Mouse (Mus musculus) liver, adult 2 months (tissue): Measurements from ENCODE around the gene Sipa1l1. TPM values are rescaled to one million over a fixed set of nuclear protein-coding genes. Genes with fewer than 3 reads are reported as not detected.

Source experiments
- DNase-seq: peaks from one replicate; pipeline ENCODE4 v3.0.0-alpha.2; 2011; ENCODE audit warnings: low read depth, low spot score; ENCODE audit errors: extremely low read depth
- H3K27ac ChIP-seq: fragments of 200-500 bp; replicated peaks from 2 replicates; pipeline ENCODE4 v1.5.1; 2012; ENCODE audit warnings: low read depth, mild to moderate bottlenecking, control low read depth, inconsistent platforms, low read length; ENCODE audit not compliant: insufficient read depth
- H3K27me3 ChIP-seq: fragments of 200-500 bp; 2 replicates; pipeline ENCODE4 v1.6.1; 2012; ENCODE audit warnings: mild to moderate bottlenecking, moderate library complexity, low read length, inconsistent platforms; ENCODE audit not compliant: control insufficient read depth, insufficient read depth
- H3K36me3 ChIP-seq: fragments of 200-500 bp; 2 replicates; pipeline ENCODE4 v1.6.1; 2012; ENCODE audit warnings: low read length, inconsistent platforms; ENCODE audit not compliant: control insufficient read depth, insufficient read depth
- H3K4me1 ChIP-seq: fragments of 200-500 bp; 2 replicates; pipeline ENCODE4 v1.6.1; 2011; ENCODE audit warnings: low read length; ENCODE audit not compliant: control insufficient read depth, insufficient read depth
- H3K4me3 ChIP-seq: fragments of 200-500 bp; 2 replicates; pipeline ENCODE4 v1.5.1; 2011; ENCODE audit warnings: low read depth, mild to moderate bottlenecking, control low read depth, low read length, moderate library complexity; ENCODE audit not compliant: insufficient read depth
- H3K79me2 ChIP-seq: fragments of 200-500 bp; 2 replicates; pipeline ENCODE4 v1.6.1; 2012; ENCODE audit warnings: inconsistent platforms, mild to moderate bottlenecking, low read length, moderate library complexity; ENCODE audit not compliant: control insufficient read depth, insufficient read depth
- H3K9ac ChIP-seq: fragments of 200-500 bp; 2 replicates; pipeline ENCODE4 v1.6.1; 2012; ENCODE audit warnings: low read depth, mild to moderate bottlenecking, control low read depth, inconsistent platforms, low read length
- CTCF ChIP-seq: fragments of 200-500 bp; IDR thresholded peaks from 2 replicates; pipeline ENCODE4 v1.5.1; 2011; ENCODE audit warnings: low read depth, low read length, control low read depth
- POLR2A ChIP-seq: fragments of 200-500 bp; IDR thresholded peaks from 2 replicates; pipeline ENCODE4 v1.6.1; 2011; ENCODE audit warnings: low read length, control low read depth; ENCODE audit not compliant: insufficient read depth; ENCODE audit errors: extremely low read depth
- WGBS: fragments of 180-500 bp; shearing (Covaris S2); methylation state at CpG from one replicate; pipeline ENCODE4 v1.1.7; 2018; 5-methylcytosine and 5-hydroxymethylcytosine counted together
- polyA plus RNA-seq: library from polyadenylated mRNA; depleted of rRNA; stranded (reverse); fragments of >200 nt; gene quantifications from 2 replicates; pipeline ENCODE4 v1.2.3, GENCODE M21; 2012
- total RNA-seq: library from RNA; depleted of rRNA; stranded (reverse); fragments of >200 nt; gene quantifications from 2 replicates; pipeline ENCODE4 v1.2.3, GENCODE M21; 2014

The Sipa1l1 gene
- total and polyA plus RNA-seq, 2 experiments, result 10.3 to 13.7 TPM

DNA sequence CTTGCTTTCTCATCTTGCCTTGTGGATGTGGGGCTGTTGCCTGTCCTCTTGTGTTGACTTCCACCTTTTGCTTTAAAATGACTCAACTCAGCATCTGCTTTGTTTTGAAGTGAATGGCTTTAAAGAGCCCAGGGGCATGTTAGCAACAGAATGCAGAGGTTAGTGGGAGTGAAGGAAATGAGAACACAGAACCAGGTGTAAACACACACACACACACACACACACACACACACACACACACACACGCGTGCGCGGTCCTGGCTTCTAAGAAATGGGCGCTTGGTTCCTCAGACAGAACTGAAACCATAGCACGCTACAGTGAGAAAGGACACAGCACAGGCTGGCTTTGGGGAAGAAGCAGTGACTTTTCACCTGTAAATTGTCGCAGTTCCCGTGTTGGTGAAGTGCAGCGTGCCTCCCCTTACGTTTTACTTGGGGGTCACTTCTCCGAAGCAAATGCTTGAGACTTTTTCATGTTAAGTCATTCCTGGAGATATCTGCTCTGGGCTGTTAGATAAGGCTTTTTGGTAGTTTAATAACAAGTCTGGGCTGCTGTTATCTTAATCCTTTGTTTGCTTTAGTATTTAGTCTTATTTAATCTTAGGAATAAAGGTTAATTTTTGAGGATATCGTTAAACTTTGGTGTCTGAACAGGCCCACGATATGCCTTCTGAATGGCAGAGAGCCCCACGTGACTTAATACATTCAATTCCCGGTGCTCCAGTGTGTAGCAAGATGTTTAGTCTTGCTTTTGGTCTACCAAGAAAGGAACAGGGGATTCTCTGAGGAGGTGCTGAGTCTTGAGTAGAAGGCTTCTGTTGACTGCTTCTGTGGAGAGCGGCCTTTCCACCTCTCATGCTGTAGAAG lies 20.8 kb downstream of the Sipa1l1 start:
- H3K27ac ChIP-seq, result peak overlapping the region; percentile 71
- peak; percentile 50 for DNase-seq
- no peak overlapping the region; the same call in 1 of the 2 replicates for H3K4me3 ChIP-seq
- H3K36me3 ChIP-seq, result no peaks in the 10 kb centered on the region
- H3K27me3 ChIP-seq, result no peaks in the 10 kb centered on the region
- 40% methylated on average over 16 of the region's 16 CpGs for WGBS
- H3K9ac ChIP-seq, result peak overlapping the region; percentile 58; the same call in 1 of the 2 replicates
- H3K4me1 ChIP-seq, result peaks cover 44% of the 10 kb centered on the region
- TF ChIP-seq POLR2A, result no peak
- no peak for TF ChIP-seq CTCF
- H3K79me2 ChIP-seq, result peaks cover 22% of the 10 kb centered on the region; the same call in 1 of the 2 replicates

DNA sequence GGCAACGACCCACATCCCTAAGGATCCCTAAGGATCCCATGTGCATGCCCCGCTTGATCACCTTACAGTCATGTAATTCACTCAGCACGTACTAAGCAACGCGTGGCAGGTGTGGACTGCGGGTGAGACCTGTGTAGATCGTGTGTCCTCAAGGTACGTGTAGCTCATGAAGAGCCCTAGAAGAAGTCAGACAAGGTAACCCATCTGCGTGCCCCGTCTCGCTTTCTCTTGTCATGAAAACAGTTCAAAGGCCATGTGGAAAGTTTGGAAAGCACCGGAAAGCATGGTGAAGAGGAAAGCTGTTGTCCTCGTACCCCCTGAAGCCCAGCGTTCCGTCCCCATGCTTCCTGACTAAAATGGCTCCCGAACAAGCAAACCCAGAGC lies 21.5 kb downstream of the Sipa1l1 start:
- Histone ChIP-seq H3K27me3 (no peaks in the 10 kb centered on the region), H3K4me3 (no peak overlapping the region), H3K4me1 (peaks cover 44% of the 10 kb centered on the region), H3K36me3 (no peaks in the 10 kb centered on the region), H3K79me2 (peaks cover 23% of the 10 kb centered on the region; the same call in 1 of the 2 replicates), H3K27ac (peak overlapping the region; percentile 24), H3K9ac (no peak overlapping the region)
- peak; percentile 68 for DNase-seq
- TF ChIP-seq CTCF, result no peak
- no peak for TF ChIP-seq POLR2A
- WGBS, result 56% methylated on average over 16 of the region's 16 CpGs

DNA sequence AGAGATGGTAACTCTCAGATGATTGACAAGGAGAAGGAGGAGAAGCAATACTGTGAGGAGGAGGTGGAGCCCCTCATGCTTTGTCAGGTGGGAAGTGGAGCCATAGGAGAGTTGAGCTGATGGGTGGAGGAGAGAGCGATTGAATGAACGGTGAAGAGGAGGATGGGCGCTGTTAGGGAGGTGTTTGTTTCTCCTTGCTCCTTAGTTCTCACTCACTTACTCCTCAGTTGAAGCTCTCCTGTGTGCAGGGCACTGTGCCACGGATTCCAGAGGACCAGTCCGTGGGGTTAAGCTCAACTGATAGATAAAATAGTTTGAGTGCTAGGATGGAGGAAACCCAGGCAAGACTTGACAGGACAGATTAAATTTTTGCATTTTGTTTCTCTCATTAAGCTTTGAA lies 22.6 kb downstream of the Sipa1l1 start:
- H3K4me3 ChIP-seq, result no peak overlapping the region
- H3K79me2 ChIP-seq, result peaks cover 23% of the 10 kb centered on the region; the same call in 1 of the 2 replicates
- no peaks in the 10 kb centered on the region for H3K27me3 ChIP-seq
- H3K9ac ChIP-seq, result no peak overlapping the region
- H3K36me3 ChIP-seq, result no peaks in the 10 kb centered on the region
- WGBS, result 73% methylated on average over 5 of the region's 5 CpGs
- no peak overlapping the region for H3K27ac ChIP-seq
- no peak for DNase-seq
- peaks cover 40% of the 10 kb centered on the region for H3K4me1 ChIP-seq
- TF ChIP-seq POLR2A (no peak), CTCF (no peak)

GRCm38 (mm10) chr12:82192641-82193054 lies 23.5 kb downstream of the Sipa1l1 start:
- Histone ChIP-seq H3K9ac (peak overlapping the region; percentile 36; the same call in 1 of the 2 replicates), H3K79me2 (peaks cover 23% of the 10 kb centered on the region; the same call in 1 of the 2 replicates), H3K27me3 (no peaks in the 10 kb centered on the region), H3K4me3 (no peak overlapping the region), H3K27ac (peak overlapping the region; percentile 67), H3K36me3 (no peaks in the 10 kb centered on the region), H3K4me1 (peaks cover 35% of the 10 kb centered on the region)
- 22% methylated on average over 4 of the region's 4 CpGs for WGBS
- DNase-seq, result peak; percentile 95
- TF ChIP-seq CTCF (no peak), POLR2A (no peak)

GRCm38 (mm10) chr12:82193476-82193875 lies 24.4 kb downstream of the Sipa1l1 start:
- H3K4me3 ChIP-seq, result no peak overlapping the region
- no peak for DNase-seq
- H3K4me1 ChIP-seq, result peaks cover 30% of the 10 kb centered on the region
- no peak overlapping the region for H3K27ac ChIP-seq
- TF ChIP-seq CTCF (no peak), POLR2A (no peak)
- H3K9ac ChIP-seq, result no peak overlapping the region
- 66% methylated on average over 2 of the region's 2 CpGs for WGBS
- no peaks in the 10 kb centered on the region for H3K27me3 ChIP-seq
- H3K36me3 ChIP-seq, result no peaks in the 10 kb centered on the region
- peaks cover 20% of the 10 kb centered on the region; the same call in 1 of the 2 replicates for H3K79me2 ChIP-seq

DNA sequence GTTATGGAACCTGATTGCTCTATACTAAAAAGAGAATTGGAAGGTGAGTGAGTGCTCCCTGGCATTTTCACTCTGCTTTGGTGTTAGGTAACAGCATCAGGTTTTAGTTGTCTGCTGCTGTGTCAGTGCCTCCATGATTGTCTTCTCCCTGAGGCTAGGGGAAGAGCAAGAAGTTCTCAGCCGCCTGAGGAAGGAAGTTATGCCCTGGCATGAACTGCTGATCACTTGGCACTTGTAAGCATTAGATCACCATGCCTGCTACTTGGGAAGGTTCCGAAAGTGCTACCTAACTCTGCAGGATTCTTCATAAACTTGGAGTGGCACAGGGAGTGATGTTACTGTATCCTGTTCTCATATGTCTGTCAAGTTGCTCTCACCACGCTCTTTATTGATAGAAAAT lies 25.8 kb downstream of the Sipa1l1 start:
- TF ChIP-seq POLR2A (no peak), CTCF (no peak)
- Histone ChIP-seq H3K4me1 (peaks cover 25% of the 10 kb centered on the region), H3K9ac (no peak overlapping the region), H3K27ac (no peak overlapping the region), H3K27me3 (no peaks in the 10 kb centered on the region), H3K79me2 (peaks cover 19% of the 10 kb centered on the region; the same call in 1 of the 2 replicates), H3K36me3 (no peaks in the 10 kb centered on the region), H3K4me3 (no peak overlapping the region)
- DNase-seq, result no peak
- WGBS, result 86% methylated on average over 3 of the region's 3 CpGs
